Mouse (Mus musculus) stomach, embryonic 16.5 days (tissue): ENCODE data around the gene AC129217.1. TPM values are rescaled to one million over a fixed set of nuclear protein-coding genes. Genes with fewer than 3 reads are reported as not detected.
"Not testable (repeated sequence)": the region's sequence is repeated elsewhere in the genome, so short reads cannot be mapped to it uniquely, and the experiment has no call there.

ENCODE experiments used
- ATAC-seq: fragments of 200-750 bp; cut with Nextera tagmentation; 2 replicates; pipeline ENCODE4 v1.8.0; 2017; ENCODE audit warnings: moderate number of reproducible peaks, moderate TSS enrichment; ENCODE audit not compliant: insufficient read depth, low FRiP score
- H3K27ac ChIP-seq: fragments of 300-500 bp; sonication (generic); 2 replicates; pipeline ENCODE4 v1.5.1; 2014; ENCODE audit warnings: low read length
- H3K27me3 ChIP-seq: fragments of 300-500 bp; sonication (generic); 2 replicates; pipeline ENCODE4 v1.6.1; 2014; ENCODE audit warnings: low read length, control low read depth, mixed read lengths; ENCODE audit not compliant: control insufficient read depth, insufficient read depth
- H3K36me3 ChIP-seq: fragments of 300-500 bp; sonication (generic); 2 replicates; pipeline ENCODE4 v1.6.1; 2014; ENCODE audit warnings: low read length; ENCODE audit not compliant: control insufficient read depth, insufficient read depth
- H3K4me1 ChIP-seq: fragments of 300-500 bp; sonication (generic); 2 replicates; pipeline ENCODE4 v1.6.1; 2014; ENCODE audit warnings: low read length, control low read depth, mixed read lengths; ENCODE audit not compliant: control insufficient read depth, insufficient read depth
- H3K4me2 ChIP-seq: fragments of 300-500 bp; sonication (generic); 2 replicates; pipeline ENCODE4 v1.6.1; 2014; ENCODE audit warnings: low read depth, low read length, mixed read lengths
- H3K4me3 ChIP-seq: fragments of 300-500 bp; sonication (generic); replicated peaks from 2 replicates; pipeline ENCODE4 v1.5.1; 2014; ENCODE audit warnings: mild to moderate bottlenecking, low read length
- H3K9ac ChIP-seq: fragments of 300-500 bp; sonication (generic); 2 replicates; pipeline ENCODE4 v1.6.1; 2014; ENCODE audit warnings: low read length
- H3K9me3 ChIP-seq: fragments of 300-500 bp; sonication (generic); replicated peaks from 2 replicates; pipeline ENCODE4 v1.6.1; 2016; ENCODE audit warnings: low read length, control low read depth; ENCODE audit not compliant: control insufficient read depth
- WGBS: fragments of 180-500 bp; shearing (Covaris S2); extraction: QIAGEN DNeasy Blood & Tissue Kit; methylation state at CpG from one replicate; pipeline ENCODE4 v1.1.7; 2014; 5-methylcytosine and 5-hydroxymethylcytosine counted together
- polyA plus RNA-seq: library from polyadenylated mRNA; unstranded; fragments of >200 nt; fragmentation: Nextera tagmentation; extraction: Ambion mirVana; gene quantifications from 2 replicates; pipeline ENCODE4 v1.2.1, GENCODE M21; 2015

Gene AC129217.1
- polyA plus RNA-seq, 1 experiment from 2014 or later: not detected

DNA sequence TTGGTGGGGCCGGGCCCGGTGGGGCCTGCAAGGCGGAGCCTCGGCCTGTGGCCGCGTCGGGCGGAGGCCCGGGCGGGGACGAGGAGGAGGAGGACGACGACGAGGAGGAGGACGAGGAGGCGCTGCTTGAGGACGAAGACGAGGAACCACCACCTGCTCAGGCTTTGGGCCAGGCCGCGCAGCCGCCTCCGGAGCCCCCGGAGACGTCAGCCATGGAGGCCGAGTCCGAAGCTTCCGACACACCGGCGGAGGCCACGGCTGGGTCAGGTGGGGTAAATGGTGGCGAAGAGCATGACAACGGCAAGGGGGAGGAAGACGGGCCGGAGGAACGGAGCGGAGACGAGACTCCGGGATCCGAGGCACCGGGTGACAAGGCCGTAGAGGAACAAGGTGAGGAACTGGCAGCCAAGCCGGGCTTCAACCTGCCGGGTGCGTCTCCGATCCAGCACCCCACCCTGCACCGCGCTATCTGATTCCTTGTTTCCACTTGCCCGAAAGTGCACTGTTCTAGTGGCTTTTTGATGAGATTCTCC, 9.1 kb upstream of the AC129217.1 start:
- 1% methylated on average over 48 of the region's 48 CpGs for WGBS
- H3K9me3 ChIP-seq: no peaks in the 10 kb centered on the region

DNA sequence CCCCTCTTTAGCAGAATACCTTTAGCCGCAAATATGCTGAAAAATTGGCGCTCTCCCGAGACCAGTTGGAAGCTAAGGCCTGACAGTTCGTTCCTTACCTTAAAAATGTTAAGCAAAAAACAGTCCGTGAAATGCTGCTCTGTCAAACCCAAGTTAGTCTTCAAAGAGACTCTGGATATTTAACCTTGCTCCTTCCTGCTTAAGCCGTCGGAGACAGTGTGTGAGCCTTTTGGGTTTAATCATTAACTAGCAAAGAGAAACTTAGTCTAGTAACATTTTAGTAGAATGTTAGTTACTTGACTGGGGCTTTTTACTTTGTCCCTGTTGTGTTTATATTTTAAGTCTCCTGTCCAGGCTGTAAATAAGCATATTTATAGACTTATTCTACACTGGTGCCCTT, 8.4 kb upstream of the AC129217.1 start:
- Histone ChIP-seq H3K36me3 (peaks cover 21% of the 10 kb centered on the region), H3K27me3 (no peaks in the 10 kb centered on the region), H3K4me3 (peak overlapping the region; percentile 100), H3K27ac (peak overlapping the region; percentile 99), H3K4me2 (peak overlapping the region; percentile 89), H3K9me3 (no peaks in the 10 kb centered on the region), H3K4me1 (peaks cover 27% of the 10 kb centered on the region), H3K9ac (peak overlapping the region; percentile 98)
- WGBS: under 1% methylated on average over 7 of the region's 7 CpGs
- no peak for ATAC-seq

More for the DNA sequence above, 9.1 kb upstream of the AC129217.1 start:
- peak overlapping the region; percentile 100 for H3K4me3 ChIP-seq
- peaks cover 19% of the 10 kb centered on the region for H3K36me3 ChIP-seq
- no peaks in the 10 kb centered on the region for H3K27me3 ChIP-seq
- peak overlapping the region; percentile 89 for H3K4me2 ChIP-seq
- H3K9ac ChIP-seq: peak overlapping the region; percentile 98
- peak overlapping the region; percentile 99 for H3K27ac ChIP-seq
- H3K4me1 ChIP-seq: peaks cover 27% of the 10 kb centered on the region
- peak; percentile 22 for ATAC-seq

DNA sequence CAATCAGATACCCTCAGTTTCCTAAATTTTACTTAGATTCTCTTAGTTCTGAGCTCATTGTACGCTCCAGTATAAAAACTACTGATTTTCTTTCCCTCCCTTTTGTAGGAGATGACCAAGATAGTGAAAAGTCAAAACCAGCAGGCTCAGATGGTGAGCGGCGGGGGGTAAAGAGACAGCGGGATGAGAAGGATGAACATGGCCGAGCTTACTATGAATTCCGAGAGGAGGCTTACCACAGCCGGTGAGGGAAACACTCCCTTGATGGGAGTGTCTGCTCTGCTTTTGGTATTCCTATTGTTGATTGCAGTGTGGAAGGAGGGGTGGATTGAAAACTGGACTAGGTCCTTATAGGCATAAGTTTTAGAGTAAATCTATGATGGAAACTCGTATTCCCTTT, 6.9 kb upstream of the AC129217.1 start:
- peak overlapping the region; percentile 51 for H3K9ac ChIP-seq
- peaks cover 17% of the 10 kb centered on the region for H3K4me1 ChIP-seq
- H3K4me3 ChIP-seq: peak overlapping the region; percentile 100
- no peaks in the 10 kb centered on the region for H3K9me3 ChIP-seq
- 69% methylated on average over 8 of the region's 8 CpGs for WGBS
- ATAC-seq: no peak
- H3K27me3 ChIP-seq: no peaks in the 10 kb centered on the region
- peaks cover 26% of the 10 kb centered on the region for H3K36me3 ChIP-seq
- no peak overlapping the region for H3K27ac ChIP-seq
- H3K4me2 ChIP-seq: peak overlapping the region; percentile 89

- Histone ChIP-seq H3K4me3 (no peak overlapping the region), H3K9ac (no peak overlapping the region), H3K9me3 (no peaks in the 10 kb centered on the region), H3K27me3 (no peaks in the 10 kb centered on the region), H3K4me2 (no peak overlapping the region), H3K27ac (no peak overlapping the region), H3K36me3 (peaks cover 45% of the 10 kb centered on the region), H3K4me1 (no peaks in the 10 kb centered on the region)
- ATAC-seq: no peak
- WGBS: 92% methylated on average over 8 of the region's 8 CpGs
Observed at GRCm38 (mm10) chr19:8830664-8831063, 1.1 kb downstream of the AC129217.1 start.

DNA sequence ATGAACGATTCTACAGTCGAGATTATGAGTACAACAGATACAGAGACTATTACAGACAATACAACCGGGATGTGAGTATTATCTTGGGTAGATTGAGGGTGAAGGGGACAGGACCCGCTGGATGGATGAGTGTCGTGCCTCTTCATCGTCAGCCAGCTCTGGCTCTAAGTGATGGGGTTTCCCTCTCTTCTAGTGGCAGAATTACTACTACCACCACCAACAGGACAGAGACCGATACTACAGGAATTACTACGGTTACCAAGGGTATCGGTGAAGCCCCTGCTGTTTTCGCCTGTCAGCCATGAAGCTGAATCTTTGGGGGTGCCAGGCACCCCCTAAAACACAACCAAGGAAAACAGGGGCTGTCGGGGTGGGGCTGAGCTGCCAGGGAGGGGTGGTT, 1.7 kb downstream of the AC129217.1 start:
- H3K27me3 ChIP-seq: no peaks in the 10 kb centered on the region
- no peak overlapping the region for H3K4me3 ChIP-seq
- WGBS: 83% methylated on average over 11 of the region's 11 CpGs
- no peak for ATAC-seq
- H3K36me3 ChIP-seq: peaks cover 43% of the 10 kb centered on the region
- no peak overlapping the region for H3K27ac ChIP-seq
- H3K4me1 ChIP-seq: no peaks in the 10 kb centered on the region
- no peaks in the 10 kb centered on the region for H3K9me3 ChIP-seq
- no peak overlapping the region for H3K9ac ChIP-seq
- no peak overlapping the region for H3K4me2 ChIP-seq

DNA sequence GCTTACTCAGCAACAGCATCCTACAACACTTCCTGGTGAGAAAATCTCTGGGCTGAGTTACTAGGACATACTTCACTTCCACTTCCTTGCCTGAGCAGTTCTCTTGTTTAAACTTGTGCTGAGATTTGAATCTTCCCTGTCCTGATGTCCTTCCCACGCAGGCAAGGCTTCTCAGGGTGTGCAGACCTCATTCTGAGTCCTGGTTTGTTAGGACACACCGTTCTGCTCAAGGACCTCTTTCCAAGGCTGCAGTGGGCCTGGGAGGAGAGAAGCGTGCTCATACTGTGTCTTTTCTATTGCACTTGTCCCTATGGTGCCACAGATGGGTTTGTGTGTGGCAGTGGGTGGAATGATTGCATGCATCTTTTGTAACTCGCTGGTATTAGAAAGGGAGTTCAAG, 3.4 kb downstream of the AC129217.1 start:
- H3K4me2 ChIP-seq: no peak overlapping the region
- H3K9ac ChIP-seq: no peak overlapping the region
- no peaks in the 10 kb centered on the region for H3K27me3 ChIP-seq
- H3K4me3 ChIP-seq: no peak overlapping the region
- H3K4me1 ChIP-seq: peaks cover under 1% of the 10 kb centered on the region; the same call in 1 of the 2 replicates
- 85% methylated on average over 4 of the region's 4 CpGs for whole genome bisulfite sequencing
- no peak overlapping the region for H3K27ac ChIP-seq
- H3K9me3 ChIP-seq: no peaks in the 10 kb centered on the region
- peaks cover 38% of the 10 kb centered on the region; the same call in 1 of the 2 replicates for H3K36me3 ChIP-seq
- no peak for ATAC-seq

DNA sequence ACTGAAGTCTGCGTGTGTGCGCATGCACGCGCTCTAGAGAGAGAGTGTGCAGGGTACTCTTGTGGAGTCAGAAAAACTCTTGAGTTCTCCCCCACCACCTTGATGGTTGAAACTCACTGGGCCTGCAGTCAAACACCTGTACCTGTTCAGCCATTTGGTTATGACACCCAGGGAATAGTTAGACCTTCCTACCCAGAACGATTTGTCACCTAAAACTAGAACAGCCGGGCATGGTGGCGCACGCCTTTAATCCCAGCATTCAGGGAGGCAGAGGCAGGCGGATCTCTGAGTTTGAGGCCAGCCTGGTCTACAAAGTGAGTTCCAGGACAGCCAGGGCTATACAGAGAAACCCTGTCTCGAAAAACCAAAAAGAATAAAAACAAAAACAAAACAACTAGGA, 6.8 kb downstream of the AC129217.1 start:
- H3K27me3 ChIP-seq, H3K9me3 ChIP-seq, H3K4me2 ChIP-seq, H3K9ac ChIP-seq, ATAC-seq, H3K27ac ChIP-seq, H3K4me3 ChIP-seq: not testable (repeated sequence)
- H3K36me3 ChIP-seq: peaks cover 15% of the 10 kb centered on the region; the same call in 1 of the 2 replicates
- WGBS: 96% methylated on average over 10 of the region's 10 CpGs
- H3K4me1 ChIP-seq: peaks cover 16% of the 10 kb centered on the region

DNA sequence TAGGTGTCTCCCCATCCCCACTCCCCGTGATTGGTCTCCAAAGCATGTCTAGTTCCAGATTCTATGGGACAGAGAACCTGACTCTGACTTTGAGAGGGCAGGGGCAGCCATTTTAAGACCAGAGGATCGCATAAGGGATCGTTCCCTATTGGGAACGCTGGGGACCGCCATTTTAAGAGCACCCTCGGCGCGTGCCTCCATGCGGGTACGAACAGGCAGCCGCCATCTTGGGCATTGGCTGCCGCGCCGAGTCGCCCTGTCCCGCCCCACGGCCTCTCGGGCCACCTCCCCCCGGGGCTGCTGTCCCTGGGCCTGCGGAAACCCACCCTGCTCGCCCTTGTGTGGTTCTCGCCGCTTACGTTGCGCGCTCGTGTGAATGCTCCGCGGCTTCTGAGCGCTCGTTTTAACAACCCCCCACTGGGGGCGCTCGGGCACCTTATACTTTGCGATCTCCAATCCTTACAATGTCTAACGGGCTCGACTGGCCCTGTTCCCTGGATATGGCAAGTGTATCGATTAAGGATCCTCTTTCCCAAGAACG, 7.7 kb downstream of the AC129217.1 start, which contains the start of gene Bscl2:
Bscl2 (plus strand) TSS at position 217 of the 541 bp plus-strand sequence.
- Histone ChIP-seq H3K36me3 (peaks cover 7% of the 10 kb centered on the region; the same call in 1 of the 2 replicates), H3K4me2 (peak within 1 kb of the TSS; percentile 96), H3K9me3 (no peaks in the 10 kb centered on the region), H3K4me3 (peak within 1 kb of the TSS; percentile 66), H3K27me3 (no peaks in the 10 kb centered on the region), H3K4me1 (peaks cover 16% of the 10 kb centered on the region), H3K9ac (peak within 1 kb of the TSS; percentile 91), H3K27ac (peak within 1 kb of the TSS; percentile 97)
- whole genome bisulfite sequencing: under 1% methylated on average over 38 of the region's 38 CpGs
- peak; percentile 68; the same call in 1 of the 2 replicates for ATAC-seq

DNA sequence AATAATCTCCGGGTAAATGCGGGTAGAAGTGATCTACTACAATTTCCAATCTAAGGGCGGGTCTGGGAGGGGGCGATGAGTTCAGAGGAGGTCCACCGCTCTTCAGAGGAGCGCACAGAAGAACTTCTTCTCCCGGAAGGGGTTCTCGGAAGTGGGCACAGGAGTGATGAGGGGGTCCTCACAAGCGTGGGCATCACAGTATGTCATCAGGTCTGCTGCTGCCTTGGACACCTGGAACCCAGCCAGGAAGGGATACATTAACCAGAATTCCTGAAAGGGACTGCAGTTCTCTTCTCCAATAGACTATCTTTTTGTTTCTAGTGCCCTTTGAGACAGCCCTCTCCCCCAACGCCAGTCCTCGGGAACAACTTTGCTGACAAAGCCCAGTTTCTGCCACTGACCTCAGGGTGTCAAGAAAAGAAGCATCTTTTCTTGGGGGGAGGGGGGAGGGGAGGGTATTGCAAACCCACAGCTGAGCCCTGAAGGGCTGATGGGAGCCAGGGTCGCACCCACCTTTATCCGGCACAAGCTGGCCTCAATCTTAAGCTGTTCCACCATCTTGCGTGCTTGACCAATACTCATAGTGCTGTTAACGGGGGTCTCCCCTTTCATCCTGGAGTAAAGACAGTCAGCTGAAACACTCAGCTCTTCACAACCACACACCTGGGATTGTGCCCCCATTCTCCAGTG, 8.6 kb downstream of the AC129217.1 start:
- peak overlapping the region; percentile 66 for H3K4me3 ChIP-seq
- no peak for ATAC-seq
- no peaks in the 10 kb centered on the region for H3K27me3 ChIP-seq
- peaks cover 7% of the 10 kb centered on the region; the same call in 1 of the 2 replicates for H3K36me3 ChIP-seq
- no peaks in the 10 kb centered on the region for H3K9me3 ChIP-seq
- H3K9ac ChIP-seq: peak overlapping the region; percentile 91
- H3K4me2 ChIP-seq: peak overlapping the region; percentile 96
- H3K4me1 ChIP-seq: peaks cover 16% of the 10 kb centered on the region
- peak overlapping the region; percentile 97 for H3K27ac ChIP-seq
- 16% methylated on average over 15 of the region's 15 CpGs for WGBS
